Mouse (Mus musculus) limb, embryonic 14.5 days (tissue): Measurements from ENCODE around the gene Upk3bl. TPM values are rescaled to one million over a fixed set of nuclear protein-coding genes. Genes with fewer than 3 reads are reported as not detected.

Experiments
- ATAC-seq: fragments of 200-750 bp; cut with Nextera tagmentation; 2 replicates; pipeline ENCODE4 v1.8.0; 2017; ENCODE audit warnings: low read depth, moderate number of reproducible peaks, moderate TSS enrichment; ENCODE audit not compliant: low FRiP score
- DNase-seq: peaks from one replicate; pipeline ENCODE4 v3.0.0-alpha.2; 2015; ENCODE audit warnings: low spot score
- H3K27ac ChIP-seq: fragments of 300-500 bp; sonication (generic); replicated peaks from 2 replicates; pipeline ENCODE4 v1.5.1; 2014; ENCODE audit warnings: low read depth, mild to moderate bottlenecking, low read length, moderate library complexity, mixed read lengths
- H3K27me3 ChIP-seq: fragments of 300-500 bp; sonication (generic); 2 replicates; pipeline ENCODE4 v1.6.1; 2014; ENCODE audit warnings: low read length, mixed read lengths; ENCODE audit not compliant: control insufficient read depth, insufficient read depth
- H3K36me3 ChIP-seq: fragments of 300-500 bp; sonication (generic); 2 replicates; pipeline ENCODE4 v1.6.1; 2014; ENCODE audit warnings: mild to moderate bottlenecking, low read length, moderate library complexity, mixed read lengths; ENCODE audit not compliant: control insufficient read depth, insufficient read depth
- H3K4me1 ChIP-seq: fragments of 300-500 bp; sonication (generic); 2 replicates; pipeline ENCODE4 v1.6.1; 2014; ENCODE audit warnings: antibody characterized with exemption, low read length, mixed read lengths; ENCODE audit not compliant: control insufficient read depth, insufficient read depth
- H3K4me2 ChIP-seq: fragments of 300-500 bp; sonication (generic); replicated peaks from 2 replicates; pipeline ENCODE4 v1.6.1; 2014; ENCODE audit warnings: low read depth, mild to moderate bottlenecking, low read length, moderate library complexity; ENCODE audit not compliant: severe bottlenecking
- H3K4me3 ChIP-seq: fragments of 300-500 bp; sonication (generic); replicated peaks from 2 replicates; pipeline ENCODE4 v1.5.1; 2014; ENCODE audit warnings: low read length
- H3K9ac ChIP-seq: fragments of 300-500 bp; sonication (generic); 2 replicates; pipeline ENCODE4 v1.6.1; 2014; ENCODE audit warnings: mild to moderate bottlenecking, low read depth, low read length, moderate library complexity; ENCODE audit not compliant: severe bottlenecking
- H3K9me3 ChIP-seq: fragments of 300-500 bp; sonication (generic); 2 replicates; pipeline ENCODE4 v1.6.1; 2016; ENCODE audit warnings: low read length; ENCODE audit not compliant: control insufficient read depth
- POLR2A ChIP-seq: fragments of 200-500 bp; IDR thresholded peaks from 2 replicates; pipeline ENCODE4 v1.8.0; 2012; ENCODE audit warnings: inconsistent platforms, mild to moderate bottlenecking, moderate library complexity, borderline replicate concordance; ENCODE audit not compliant: insufficient read depth, insufficient read length; ENCODE audit errors: extremely low read depth
- WGBS: fragments of 180-500 bp; shearing (Covaris S2); extraction: QIAGEN DNeasy Blood & Tissue Kit; methylation state at CpG from one replicate; pipeline ENCODE4 v1.1.7; 2014; 5-methylcytosine and 5-hydroxymethylcytosine counted together
- polyA plus RNA-seq, 2 experiments: library from polyadenylated mRNA; depleted of rRNA in 1 of 2; stranded (reverse) in 1 of 2; unstranded in 1 of 2; fragments of >200 nt; fragmentation: Nextera tagmentation in 1 of 2; extraction: Ambion mirVana in 1 of 2; gene quantifications; 2 replicates each; pipeline versions ENCODE4 v1.2.1 to v1.2.3; 2012 to 2014

The Upk3bl gene
- polyA plus RNA-seq (2012; rRNA removed), result 3.0 and 7.5 TPM in 2 replicates
- 11.5 and 14.1 TPM in 2 replicates for polyA plus RNA-seq (2014; fragmentation: Nextera tagmentation; extraction: Ambion mirVana)

DNA sequence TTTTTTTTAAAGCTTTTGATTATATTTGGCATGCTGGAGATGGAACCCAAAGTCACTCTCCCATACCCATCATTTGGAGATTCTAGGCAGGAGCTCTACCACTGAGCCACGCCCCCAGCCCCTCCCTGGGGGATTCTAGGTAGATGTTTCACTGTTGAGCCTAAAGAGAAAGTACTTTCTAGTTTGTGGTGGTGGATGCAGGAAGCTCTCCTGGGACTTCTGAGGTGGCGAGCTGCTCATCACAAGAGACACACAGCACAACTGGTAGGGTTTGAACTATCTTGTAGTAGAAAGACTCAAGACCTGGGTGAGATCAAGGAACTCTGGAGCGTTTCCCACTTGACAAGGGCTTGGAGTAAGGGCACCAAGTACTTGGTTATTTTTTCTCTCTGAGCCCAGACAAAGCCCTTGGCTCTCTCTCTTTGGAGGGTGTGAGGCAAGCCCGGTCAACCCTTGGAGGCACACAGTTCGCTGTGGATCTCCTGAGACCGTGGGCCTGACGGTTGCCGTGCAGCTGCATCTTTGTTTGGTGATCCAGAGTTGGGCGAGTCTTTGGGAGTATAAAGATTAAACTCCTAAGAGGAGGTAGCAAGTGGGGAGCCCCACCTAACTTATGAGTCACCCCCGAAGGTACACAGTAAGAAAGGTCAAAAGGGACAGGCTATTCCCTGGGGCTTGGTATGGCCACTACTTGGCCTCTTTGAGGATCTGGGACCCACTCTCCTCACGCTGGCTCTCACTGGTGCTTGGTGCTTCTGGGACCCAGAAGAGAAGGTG, at the start of gene Upk3bl:
Upk3bl (plus strand) TSS at position 192 of the 777 bp plus-strand sequence.
- H3K9me3 ChIP-seq, result no peaks in the 10 kb centered on the region
- H3K4me1 ChIP-seq, result peaks cover 12% of the 10 kb centered on the region
- DNase-seq (no peak), ATAC-seq (no peak)
- WGBS, result 87% methylated on average over 11 of the region's 11 CpGs
- H3K27ac ChIP-seq, result no peak within 1 kb of the TSS
- H3K36me3 ChIP-seq, result no peaks in the 10 kb centered on the region
- H3K27me3 ChIP-seq, result no peaks in the 10 kb centered on the region
- H3K9ac ChIP-seq, result no peak within 1 kb of the TSS
- H3K4me3 ChIP-seq, result no peak within 1 kb of the TSS
- no peak for TF ChIP-seq POLR2A
- no peak within 1 kb of the TSS for H3K4me2 ChIP-seq

DNA sequence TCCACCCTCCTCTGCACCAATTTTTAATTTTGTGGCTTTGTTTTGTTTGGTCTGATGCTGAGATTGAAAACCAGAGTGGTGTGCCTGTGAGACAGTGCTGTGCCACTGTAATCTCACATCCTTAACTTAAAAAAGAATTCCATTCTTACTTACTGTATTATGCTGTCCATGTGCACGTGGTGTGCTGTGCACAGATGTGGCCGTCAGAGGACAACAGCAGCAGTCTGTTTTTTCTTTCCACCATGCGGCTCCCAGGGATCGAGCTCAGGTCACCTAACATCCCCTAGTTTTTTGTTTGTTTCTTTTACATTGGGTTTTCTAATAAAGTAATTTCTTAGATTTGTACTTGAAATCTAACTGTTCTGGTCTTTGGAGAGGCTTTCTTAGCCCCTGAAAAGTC, 49.8 kb upstream of the Upk3bl start:
- no peak for DNase-seq
- no peak overlapping the region for H3K27ac ChIP-seq
- 0 out of 2 replicates have a peak overlapping the region, but pooled peaks have one; percentile 0 for H3K9ac ChIP-seq
- no peak for TF ChIP-seq POLR2A
- no peaks in the 10 kb centered on the region for H3K9me3 ChIP-seq
- no peak overlapping the region for H3K4me2 ChIP-seq
- peaks cover 15% of the 10 kb centered on the region for H3K36me3 ChIP-seq
- no peak overlapping the region for H3K4me3 ChIP-seq
- no peaks in the 10 kb centered on the region for H3K27me3 ChIP-seq
- H3K4me1 ChIP-seq, result peaks cover 8% of the 10 kb centered on the region; the same call in 1 of the 2 replicates
- no peak for ATAC-seq
- whole genome bisulfite sequencing, result 58% methylated on average over 4 of the region's 4 CpGs

DNA sequence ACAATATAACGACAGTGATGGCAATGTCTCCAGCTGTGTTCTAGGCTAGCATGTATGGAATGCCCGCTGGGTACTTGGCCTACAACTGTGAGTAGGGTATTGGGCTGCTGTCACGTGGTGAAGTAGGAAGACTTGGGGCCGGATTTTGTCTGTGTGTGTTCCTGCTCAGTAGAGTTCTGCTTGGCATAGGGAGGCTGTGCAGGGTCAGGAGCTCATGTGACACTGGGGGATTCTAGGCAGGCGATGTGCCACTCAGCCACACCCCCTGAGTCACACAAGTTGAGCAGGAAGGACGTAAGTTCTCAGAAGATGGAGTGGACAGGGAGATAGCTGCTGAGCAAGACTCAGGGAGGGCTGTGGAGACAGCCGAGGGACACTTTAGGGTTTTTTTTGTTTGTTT, 46.5 kb upstream of the Upk3bl start:
- Histone ChIP-seq H3K4me3 (no peak overlapping the region), H3K4me1 (peaks cover 8% of the 10 kb centered on the region; the same call in 1 of the 2 replicates), H3K9me3 (no peaks in the 10 kb centered on the region), H3K27me3 (no peaks in the 10 kb centered on the region), H3K4me2 (no peak overlapping the region), H3K9ac (no peak overlapping the region), H3K36me3 (peaks cover 34% of the 10 kb centered on the region), H3K27ac (no peak overlapping the region)
- no peak for TF ChIP-seq POLR2A
- DNase-seq, result no peak
- ATAC-seq, result no peak
- WGBS, result 79% methylated on average over 7 of the region's 7 CpGs

DNA sequence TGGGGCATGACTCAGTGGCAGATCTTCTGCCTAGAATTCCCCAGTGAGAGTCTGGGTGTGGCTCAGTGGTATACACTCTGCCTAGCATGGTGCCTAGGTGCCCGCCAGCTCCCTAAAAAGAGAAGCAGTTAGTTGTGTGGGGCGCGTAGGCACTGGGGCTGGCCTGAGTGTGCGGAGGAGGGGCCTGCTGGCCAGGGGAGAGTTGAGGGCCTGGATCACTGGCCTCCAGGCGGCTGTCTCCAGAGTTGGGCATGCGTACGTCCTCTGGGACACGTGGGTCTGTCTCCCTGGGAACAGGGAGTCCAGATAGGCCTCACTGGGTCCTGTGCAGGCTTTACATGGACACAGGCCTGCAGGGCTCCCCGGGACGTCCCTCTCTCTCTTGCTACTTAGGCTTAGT, 39.4 kb upstream of the Upk3bl start:
- 79% methylated on average over 10 of the region's 10 CpGs for WGBS
- Histone ChIP-seq H3K36me3 (peaks cover 60% of the 10 kb centered on the region), H3K9ac (no peak overlapping the region)

DNA sequence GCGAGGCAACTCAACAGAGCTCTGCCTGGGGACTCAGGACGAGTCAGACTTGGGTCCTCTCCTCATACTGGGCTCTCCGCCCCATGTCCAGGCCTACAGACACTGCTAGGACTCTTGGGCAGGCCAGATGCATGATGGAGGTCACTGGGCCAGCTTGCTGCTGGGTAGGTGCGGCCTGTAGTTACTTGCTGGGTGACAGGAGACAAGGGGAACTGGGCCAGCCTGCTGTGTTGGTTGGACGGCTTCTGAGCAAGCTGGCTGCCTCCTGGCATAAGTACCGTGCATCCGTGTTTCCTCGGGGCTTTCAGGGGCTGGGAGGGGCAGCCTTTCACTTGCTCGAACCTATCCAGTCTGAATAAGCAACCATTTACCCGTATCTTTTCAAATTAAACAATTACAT, 38.7 kb upstream of the Upk3bl start:
- WGBS, result 85% methylated on average over 10 of the region's 10 CpGs
- ATAC-seq, result no peak
- no peak overlapping the region for H3K4me2 ChIP-seq
- H3K36me3 ChIP-seq, result peaks cover 54% of the 10 kb centered on the region
- H3K4me1 ChIP-seq, result peaks cover 8% of the 10 kb centered on the region; the same call in 1 of the 2 replicates
- no peak for TF ChIP-seq POLR2A
- no peaks in the 10 kb centered on the region for H3K9me3 ChIP-seq
- H3K9ac ChIP-seq, result no peak overlapping the region
- no peaks in the 10 kb centered on the region for H3K27me3 ChIP-seq
- DNase-seq, result no peak
- H3K4me3 ChIP-seq, result no peak overlapping the region
- H3K27ac ChIP-seq, result no peak overlapping the region; the same call in 1 of the 2 replicates

More for the DNA sequence above, 39.4 kb upstream of the Upk3bl start:
- Histone ChIP-seq H3K4me1 (peaks cover 8% of the 10 kb centered on the region; the same call in 1 of the 2 replicates), H3K4me3 (no peak overlapping the region), H3K4me2 (no peak overlapping the region), H3K9me3 (no peaks in the 10 kb centered on the region), H3K27ac (no peak overlapping the region), H3K27me3 (no peaks in the 10 kb centered on the region)
- no peak for ATAC-seq
- no peak for DNase-seq
- TF ChIP-seq POLR2A, result no peak
